Mouse (Mus musculus): ENCODE results near the gene Ralgps2.

Gene Ralgps2

DNA sequence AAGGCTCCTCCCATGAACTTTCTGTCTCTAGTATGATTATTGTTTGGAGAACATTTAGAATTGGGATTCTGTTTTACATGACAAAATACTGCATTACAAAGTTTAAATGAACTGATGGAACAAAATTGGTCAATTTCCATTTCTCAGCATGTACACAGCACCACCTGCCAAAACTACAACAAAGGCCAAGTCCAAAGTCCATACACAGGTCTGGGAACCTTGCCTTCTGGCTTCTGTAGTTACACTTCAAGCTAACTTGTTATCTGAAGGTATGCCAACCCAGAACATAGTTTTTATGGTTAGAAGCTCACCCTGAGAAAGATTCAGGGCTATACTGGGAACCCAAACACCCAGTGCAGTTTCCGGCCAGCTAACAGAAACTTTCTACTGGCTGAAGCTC, 120.2 kb downstream of the Ralgps2 start:
- no peak for DNase-seq (ENCODE audit: low spot score)

DNA sequence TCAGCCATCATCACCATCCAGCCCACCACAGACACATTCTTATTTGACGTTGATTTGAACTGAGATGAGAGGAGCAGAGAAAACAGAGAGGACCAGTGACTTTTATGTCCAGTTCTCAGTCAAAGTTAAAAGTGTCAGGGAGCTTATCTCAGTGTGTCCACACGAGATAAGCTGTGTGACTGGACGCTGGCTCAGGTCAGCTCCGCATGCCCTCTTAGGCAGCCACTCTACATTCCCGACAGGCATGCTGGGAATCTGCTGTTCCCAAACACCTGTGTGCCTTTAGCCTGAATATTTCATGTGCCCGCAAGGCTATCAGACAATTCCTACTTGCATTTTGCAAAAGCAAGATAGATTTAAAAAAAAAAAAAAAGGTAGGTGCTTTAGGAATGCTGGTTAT, 125.9 kb downstream of the Ralgps2 start:
- no peak for DNase-seq (ENCODE audit: low spot score)

DNA sequence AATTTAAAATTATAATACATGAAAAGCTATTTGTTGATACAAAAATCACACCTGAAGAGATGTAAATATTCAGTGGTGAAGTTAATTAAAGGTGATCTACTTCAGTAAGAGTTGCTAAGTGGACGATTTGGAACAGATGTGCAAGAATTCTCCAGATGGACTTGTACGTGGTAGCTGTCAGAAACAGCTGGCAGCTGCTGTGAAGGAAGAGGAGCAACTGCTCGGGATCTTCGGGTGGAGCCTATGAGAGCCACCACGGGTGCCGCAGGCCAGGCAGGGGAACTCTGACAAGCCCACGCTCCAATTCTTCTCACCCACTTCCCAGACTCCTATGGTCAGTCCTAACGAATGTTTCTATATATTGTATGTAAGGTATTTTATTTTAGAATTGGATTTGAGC, 126.7 kb downstream of the Ralgps2 start:
- DNase-seq (ENCODE audit: low spot score): no peak

DNA sequence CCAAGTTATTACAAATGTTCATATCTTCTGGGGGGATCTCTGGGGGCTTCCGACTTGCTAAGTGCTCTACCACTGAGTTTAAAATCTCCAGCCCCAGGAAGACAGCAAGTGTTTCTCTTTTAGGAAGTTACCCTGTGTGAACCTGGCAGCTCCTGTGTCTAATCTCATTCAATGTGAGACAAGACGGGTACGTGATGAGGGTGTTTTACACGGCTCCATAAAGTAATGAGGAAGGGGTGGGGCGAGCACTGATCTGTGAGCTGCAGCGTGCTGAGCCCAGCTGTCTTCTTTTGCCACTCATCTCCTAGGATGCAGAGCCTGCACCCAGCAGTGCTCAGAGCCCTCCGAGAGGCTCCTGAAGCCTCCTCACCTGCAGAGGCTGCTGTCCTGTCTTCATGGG, 127.5 kb downstream of the Ralgps2 start:
- no peak for DNase-seq (ENCODE audit: low spot score)

DNA sequence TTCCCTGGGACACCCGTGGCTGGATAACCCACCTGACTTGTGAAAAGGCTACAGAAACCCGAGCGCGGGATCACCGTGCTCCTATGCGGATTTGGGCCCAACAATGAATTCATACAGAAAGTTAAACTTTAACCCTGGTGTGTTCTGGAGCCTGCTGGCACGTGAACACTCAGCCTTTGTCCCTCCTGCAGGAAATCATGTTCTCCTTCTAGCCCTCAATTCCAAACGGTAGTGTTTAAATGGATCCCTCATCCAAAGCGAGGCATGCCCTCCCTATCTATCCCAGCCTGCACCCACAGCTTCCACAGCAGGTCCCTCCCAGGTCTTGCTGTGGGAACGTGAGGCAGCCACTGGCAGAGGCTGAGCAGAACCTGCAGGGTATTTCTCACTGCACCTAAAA, 131.1 kb downstream of the Ralgps2 start:
- DNase-seq (ENCODE audit: low spot score): no peak

DNA sequence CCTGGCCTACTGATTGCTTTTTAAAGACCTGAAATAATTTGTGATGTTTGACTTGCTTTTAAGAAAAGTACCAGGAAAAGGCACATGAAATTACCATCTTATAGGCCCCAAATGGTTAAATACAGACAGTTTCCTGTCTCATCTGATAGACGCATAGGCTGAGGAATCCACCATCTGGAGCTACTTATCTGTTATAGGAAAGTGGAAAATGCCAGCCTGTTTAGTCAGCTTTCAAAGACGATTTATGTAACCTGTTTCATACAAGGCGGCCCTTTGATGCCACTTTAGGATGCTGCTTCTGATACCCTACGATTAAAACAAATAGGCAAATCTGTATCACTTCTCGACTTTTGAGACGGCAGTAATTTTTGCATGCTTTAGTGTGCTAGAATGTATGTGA, 138.2 kb downstream of the Ralgps2 start:
- no peak for DNase-seq (ENCODE audit: low spot score)

DNA sequence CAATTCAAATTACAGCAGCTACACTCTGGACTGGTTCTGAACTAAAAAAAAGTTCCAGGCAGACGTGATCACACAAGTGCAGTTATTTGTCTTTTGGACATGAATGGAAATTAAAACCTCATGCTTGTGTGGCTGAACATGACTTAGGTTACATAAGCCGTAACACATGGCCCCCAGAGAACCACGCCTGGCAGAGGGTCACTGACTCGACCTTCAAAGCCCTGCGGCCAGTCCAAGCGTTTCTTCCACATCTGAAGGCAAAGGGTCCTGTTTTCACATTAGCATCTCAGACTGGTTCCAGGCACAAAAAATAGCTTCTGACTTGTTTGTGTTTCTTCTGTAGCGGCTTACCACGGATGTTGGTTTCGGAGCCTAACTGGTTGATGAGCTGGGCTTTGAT, 143.2 kb downstream of the Ralgps2 start:
- no peak for DNase-seq (ENCODE audit: low spot score)

DNA sequence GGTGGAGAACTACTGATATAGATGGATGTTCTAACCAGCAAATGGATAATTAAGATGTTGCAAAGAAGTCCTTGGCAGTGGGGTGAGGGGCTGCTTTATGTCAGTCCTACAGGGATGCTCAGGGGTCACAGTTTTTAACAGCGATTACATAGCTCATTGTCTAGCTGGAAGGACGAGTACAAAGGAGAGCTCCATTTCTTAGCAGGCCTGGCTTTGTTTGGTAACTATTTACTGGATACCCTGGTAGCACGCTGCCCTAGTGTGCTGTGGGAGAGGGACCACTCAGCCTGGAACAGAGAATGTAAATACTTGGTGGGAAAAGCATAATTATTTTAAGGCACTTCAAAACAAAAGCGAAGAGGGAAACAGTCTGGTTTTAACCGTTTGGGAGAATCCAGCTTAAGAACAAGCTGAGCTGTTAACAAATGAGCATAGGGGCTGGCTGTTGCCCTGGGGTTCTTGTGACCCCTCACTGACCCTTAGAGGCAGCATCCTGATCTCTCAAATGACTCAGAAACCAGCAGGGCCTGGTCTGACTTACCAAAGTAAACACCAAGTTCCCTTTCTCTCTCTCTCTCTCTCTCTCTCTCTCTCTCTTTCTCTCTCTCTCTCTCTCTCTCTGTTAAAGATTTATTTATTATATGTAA, 149.5 kb downstream of the Ralgps2 start:
- DNase-seq (ENCODE audit: low spot score): no peak

DNA sequence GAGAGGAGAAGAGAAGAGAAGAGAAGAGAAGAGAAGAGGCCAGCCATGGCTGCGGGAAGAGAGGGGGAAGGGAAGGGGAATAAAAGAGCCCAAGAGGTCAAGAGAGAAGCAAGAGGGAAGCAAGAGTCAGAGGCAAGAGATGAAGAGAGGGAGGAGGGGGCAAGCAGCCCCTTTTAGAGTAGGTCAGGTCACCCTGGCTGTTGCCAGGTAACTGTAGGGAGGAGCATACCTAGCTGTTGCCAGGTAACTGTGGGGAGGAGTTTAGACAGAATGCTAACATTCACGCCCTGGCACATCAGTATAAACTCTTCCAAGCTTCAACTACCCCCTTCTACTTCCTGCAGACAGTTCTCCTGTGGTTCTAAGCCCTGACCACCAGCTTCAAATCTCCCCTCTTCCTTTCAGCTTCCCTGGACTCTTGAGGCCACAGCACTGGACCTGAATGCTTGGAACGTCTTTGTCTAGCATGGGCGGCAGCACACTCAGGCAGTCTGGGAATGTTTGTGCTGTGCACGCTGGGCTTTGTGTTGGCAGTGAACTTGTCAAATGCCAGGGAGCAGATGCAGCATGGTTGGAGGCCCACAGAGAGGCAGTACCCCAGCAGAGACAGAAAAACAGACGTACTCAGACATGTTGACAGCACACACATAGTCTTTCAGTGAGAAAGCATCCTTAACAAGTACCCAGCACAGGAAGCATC, 152.1 kb downstream of the Ralgps2 start:
- no peak for DNase-seq (ENCODE audit: low spot score)

DNA sequence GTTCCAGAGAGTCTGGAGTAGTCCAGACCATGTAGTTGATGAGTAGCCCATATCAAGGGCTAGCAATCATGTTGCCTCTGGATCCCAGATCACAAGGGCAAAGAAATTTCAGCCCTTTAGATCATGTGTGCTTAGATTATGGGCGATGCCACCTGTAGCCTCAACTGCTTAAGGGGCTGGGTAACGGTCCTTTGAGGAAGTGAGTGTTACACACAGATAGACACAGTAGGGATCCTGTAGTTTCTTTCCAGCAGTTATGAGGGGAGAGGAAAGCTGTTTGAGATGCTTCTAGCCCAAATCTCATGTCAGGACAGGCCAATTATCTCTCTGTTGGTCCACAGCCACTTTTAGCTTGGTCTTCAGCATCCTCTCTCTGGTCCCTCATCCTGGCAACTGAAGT, 153.4 kb downstream of the Ralgps2 start:
- no peak for DNase-seq (ENCODE audit: low spot score)

DNA sequence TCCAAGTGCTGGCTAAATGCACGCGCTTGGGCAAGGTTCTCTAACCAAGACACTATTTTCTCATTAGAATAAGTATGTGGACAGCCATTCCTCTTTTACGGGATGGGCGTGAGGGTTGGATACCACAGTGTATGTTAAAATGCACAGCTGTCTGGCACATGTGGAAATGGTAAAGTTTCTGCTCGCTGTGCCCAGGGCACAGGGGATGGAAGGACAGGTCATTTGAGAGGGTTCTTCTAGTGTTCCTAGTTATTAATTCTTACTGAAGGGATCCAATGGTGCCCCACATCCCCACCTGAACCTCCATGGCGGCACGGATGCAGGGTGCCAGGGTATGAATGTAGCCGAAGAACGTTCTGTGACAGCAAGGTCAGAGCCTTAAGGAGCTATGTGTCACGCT, 154.5 kb downstream of the Ralgps2 start:
- DNase-seq (ENCODE audit: low spot score): no peak

DNA sequence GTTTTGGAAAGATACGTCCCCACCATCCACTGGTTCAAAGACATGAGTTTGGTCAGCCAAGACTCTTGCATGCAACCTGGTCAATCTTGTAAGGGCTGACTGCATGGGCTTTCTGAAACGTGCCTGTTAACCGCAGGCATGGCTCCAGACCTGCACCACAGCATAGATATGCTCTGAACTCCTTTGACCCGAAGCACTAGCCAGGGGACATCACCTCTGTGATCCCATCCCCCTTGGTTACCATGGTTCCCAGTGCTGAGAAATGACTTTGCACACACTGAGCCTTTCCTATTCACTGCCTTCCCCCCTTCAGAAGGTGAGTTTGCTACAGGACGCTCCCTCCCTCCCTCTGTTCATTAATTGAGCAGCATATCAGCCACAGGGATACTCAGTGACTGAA, 155.3 kb downstream of the Ralgps2 start:
- DNase-seq (ENCODE audit: low spot score): no peak

DNA sequence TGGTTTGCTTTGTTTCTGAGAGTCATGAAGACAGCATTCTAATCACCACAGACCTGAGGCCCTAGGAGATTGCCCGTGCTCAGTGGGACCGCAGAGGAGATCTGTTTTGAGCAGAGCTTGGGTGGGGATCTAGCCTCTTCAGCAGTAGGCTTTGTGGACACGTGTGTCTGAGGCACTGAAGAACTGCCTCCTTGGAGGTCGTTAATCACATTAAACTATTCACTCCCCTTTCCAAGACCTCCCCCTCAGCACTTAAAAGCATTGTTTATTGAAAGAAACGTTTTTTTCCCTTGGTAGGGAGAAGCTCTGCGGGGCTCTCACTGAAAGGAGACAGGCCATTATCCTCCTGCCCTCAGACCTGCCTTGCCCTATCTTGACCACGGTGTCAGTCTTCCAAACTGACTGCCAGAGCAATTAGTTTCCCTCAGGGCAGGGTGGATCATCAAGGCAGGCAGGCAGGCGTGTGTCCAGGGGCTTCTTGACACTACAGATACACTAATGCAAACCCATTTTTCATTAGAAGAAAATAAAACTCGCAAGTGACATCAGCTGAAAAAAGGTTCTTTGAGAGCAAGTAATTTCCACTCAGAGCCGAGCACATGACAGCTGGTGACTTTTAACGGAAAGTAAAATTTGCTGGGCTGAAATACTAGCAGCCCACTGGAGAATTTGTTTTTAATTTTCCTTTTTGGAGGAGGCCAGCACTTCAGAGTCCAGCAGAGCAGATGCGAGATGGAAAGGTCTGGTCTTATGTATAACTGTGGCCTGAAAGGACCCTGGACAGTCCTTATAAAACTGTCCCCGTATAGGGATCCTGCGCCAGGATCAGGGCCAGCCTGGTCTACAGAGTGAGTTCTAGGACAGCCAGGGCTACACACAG, 157.2 kb downstream of the Ralgps2 start:
- DNase-seq (ENCODE audit: low spot score): no peak

DNA sequence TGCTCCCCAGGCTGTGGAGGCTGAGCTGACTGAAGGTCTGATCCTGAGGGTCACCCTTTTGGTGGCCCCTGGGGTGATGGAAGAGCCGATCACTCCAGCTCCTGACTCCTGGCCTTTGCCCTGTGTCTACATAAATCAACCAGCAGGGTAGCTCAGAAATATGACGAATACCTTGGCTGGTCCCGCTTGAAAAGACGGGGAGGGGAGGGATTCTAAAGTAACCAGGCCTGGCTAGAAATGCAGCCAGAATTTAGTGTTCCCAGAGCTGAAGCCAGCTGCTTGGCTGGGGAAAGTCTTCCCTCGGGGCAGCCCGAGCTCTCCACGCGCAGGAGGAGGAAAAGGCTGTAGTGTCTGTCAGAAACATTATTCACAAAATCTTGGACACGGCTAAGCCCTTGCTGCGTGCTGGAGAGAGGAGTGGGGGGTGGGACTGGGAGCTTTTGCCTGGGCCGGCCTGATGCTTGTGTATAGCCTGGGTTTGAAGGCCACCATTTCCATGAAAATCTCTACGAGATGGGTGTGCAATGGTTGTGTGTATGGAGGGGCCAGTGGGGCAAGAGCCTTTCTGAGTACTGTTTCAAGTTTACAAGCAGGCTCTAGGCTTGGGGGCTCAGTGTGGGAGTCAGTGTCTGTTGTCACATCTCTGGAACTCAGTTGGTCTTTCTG, 158.2 kb downstream of the Ralgps2 start:
- no peak for DNase-seq (ENCODE audit: low spot score)

DNA sequence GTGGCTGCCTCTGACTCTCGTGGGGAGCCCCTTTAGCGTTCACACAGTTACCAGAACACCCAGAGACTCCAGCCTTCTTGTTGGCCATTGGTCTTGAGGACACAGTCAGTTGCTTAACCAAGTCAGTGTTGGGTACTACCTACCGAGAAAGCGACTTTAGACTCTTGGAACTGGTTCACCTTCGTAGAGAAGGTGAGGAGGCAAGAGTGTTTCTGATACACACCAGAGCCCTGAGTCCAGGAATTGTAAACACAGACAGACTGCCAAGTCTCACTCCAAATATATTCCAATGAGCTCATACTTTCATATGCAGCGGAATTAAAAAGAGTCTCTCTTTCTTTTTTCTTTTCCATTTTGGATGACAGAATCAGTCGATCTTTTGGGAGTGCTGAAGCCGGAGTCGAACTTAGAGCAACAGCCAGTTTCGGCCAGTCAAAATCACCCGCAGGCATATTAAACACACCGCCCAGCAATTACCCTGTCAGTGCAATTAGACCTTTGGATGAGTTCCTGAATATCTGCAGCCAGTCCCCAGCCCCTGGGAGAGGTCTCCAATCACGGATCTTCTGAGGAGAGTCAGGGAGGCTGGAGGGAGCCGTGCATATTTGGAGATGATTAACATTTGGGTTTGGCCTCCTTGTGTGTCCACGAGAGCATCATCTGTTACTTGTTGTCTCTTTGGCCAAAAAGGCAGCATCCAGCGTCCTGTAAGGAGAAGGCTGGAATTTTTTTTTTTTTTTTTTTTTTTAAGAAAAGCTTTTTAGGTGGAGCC, 159.0 kb downstream of the Ralgps2 start:
- DNase-seq (ENCODE audit: low spot score): no peak

DNA sequence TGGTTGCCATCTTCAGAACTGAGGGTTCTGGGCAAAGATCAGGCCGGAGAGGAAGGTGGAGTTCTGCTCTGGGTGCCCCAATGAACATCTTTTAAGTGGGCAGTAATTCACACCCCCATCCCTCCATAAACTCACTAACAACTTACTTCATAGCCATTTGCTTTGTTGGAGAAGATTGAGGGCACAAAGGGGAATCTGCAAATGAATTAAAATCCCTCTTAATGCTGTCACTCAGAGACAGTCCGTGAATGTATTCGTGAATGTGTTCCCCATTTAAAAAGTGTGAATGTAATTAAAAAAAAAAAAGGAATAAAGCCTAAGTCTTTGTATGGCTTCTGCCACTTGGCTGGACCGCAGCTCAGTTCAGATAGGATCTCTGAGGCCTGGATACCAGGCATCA, 159.8 kb downstream of the Ralgps2 start:
- no peak for DNase-seq (ENCODE audit: low spot score)

DNA sequence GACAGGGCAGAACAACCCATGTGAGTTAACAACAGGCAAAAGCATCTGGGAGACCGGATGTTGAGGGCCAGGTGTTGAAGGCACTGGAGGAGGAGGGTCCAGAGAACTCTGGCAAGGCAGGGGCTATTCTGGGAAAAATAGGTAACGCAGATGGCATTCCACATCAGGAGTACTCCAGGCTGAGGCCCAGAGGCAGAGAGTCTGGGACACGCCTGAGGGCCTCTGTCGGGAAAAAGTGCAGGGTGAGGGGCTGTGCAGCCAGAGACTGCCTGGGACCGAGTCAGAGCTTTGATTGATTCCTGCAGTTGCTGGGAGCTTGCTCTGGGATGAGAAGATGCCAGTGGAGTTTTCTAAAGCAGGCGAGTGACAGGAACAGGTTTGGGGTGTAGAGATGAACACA, 160.4 kb downstream of the Ralgps2 start:
- no peak for DNase-seq (ENCODE audit: low spot score)

DNA sequence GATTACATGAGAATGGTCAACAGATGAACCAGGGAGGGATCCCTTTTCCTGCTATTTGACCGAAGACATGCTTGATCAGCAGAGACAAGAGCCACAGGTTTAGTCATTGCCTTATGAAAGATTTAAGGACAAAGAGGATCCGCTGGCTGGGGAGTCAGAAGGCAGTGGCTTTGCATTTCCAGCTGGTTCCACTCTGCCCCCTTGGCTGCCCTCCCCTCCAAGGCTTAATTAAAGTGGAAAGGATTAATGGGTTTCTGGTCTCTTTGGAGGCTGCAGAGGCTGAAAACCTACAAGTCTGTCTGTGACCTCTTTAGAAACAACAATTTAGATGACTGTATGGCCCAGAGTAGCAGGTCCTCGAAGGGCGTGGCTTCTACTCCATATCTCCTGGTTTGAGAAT, 161.5 kb downstream of the Ralgps2 start:
- DNase-seq (ENCODE audit: low spot score): no peak

DNA sequence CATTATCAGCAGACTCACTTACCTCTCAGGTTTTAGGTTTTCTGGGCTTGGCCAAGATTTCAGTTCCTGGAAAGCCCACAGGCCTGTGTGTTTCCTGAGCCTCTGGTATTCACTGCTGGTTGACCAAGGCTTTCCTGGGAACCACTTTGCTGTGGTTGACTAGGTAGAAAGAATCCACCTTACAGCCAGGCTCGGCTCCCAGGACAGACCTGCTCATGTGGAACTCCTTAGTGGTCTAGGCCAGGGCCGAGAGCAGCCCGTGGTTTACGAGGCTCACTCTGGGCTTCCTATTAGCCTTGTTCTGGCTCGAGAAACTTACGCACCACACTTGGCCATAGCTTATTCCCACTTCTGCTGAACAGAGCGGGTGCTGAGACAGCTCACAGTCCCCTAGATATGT, 163.4 kb downstream of the Ralgps2 start:
- DNase-seq (ENCODE audit: low spot score): no peak

DNA sequence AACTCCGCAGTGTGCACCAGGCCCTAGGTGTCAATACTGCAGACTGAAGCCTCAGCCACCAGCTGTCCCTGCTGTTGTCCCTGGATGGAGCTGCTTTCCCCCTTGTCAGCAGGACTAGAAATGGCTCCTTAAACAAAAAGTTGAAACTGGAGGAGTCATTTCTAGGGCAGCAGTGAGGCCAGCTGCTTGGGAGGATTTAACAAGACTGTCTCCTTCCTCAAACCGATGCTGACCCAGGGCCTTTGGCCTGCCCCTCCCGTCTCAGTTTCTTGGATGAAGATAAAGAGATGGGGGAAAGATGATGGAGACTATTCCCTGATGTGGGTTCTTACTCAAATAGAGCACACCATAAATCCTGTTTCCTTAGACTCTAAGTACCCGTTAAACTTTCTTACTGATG, 164.2 kb downstream of the Ralgps2 start:
- DNase-seq (ENCODE audit: low spot score): no peak

DNA sequence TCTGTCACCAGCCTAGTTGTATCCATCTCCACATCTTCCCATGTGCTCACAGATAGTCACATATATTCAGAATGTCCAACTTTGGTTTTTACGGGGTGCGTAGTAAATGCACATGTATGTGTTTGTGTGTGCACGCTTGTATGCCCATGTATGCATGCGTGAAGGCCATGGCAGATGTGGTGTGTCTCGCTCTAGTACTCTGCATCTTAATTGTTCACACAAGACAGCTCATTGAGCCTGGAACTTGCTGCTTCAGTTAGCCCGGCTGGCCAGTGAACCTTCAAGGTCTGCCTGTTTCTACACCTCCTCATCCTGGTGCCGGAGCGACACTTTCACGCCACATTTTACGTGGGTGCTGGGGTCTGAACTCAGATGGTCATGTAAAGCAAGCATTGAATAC, 168.6 kb downstream of the Ralgps2 start:
- DNase-seq (ENCODE audit: low spot score): no peak
